ENCODE assay signal across 22 mouse cellular contexts in genomic region chr11:65243593-65243992, GRCm38 (mm10). TPM values are rescaled to one million over a fixed set of nuclear protein-coding genes. Genes with fewer than 3 reads are reported as not detected.
A peak's percentile ranks its signal among the peaks of the same experiment; 100 is the strongest.
DNase-seq lines count a peak whose midpoint lies in the region; ATAC-seq lines count a peak whose summit lies in the region.
"Had no signal": no experiment of that assay in that cellular context is flagged by ENCODE, and none has a peak within 500 bp of the region (broad histone marks: within the 10 kb centered on the region; RNA-seq: fewer than 3 reads in every experiment).

No protein-coding gene starts in this region.

- H3K9ac ChIP-seq in heart, embryonic 12.5 days, result no peak overlapping the region
- no peak overlapping the region for H3K9ac ChIP-seq in forebrain, embryonic 11.5 days (ENCODE audit: low read length)
- H3K9ac ChIP-seq: hindbrain, embryonic 15.5 days; liver, postnatal 0 days; midbrain, embryonic 12.5 days had no signal

- ATAC-seq in heart, embryonic 12.5 days (ENCODE audit: insufficient number of reproducible peaks, low FRiP score), result no peak
- no peak for ATAC-seq in forebrain, embryonic 11.5 days (replicated peaks; ENCODE audit: low FRiP score)
- ATAC-seq: forebrain, embryonic 14.5 days; liver, postnatal 0 days had no signal

- H3K27me3 ChIP-seq in heart, embryonic 12.5 days (replicated peaks), result no peaks in the 10 kb centered on the region
- no peaks in the 10 kb centered on the region for H3K27me3 ChIP-seq in forebrain, embryonic 11.5 days (ENCODE audit: control insufficient read depth, insufficient read depth, low read length)
- H3K27me3 ChIP-seq: hindbrain, embryonic 15.5 days; midbrain, embryonic 12.5 days had no signal

- 39% methylated on average over 3 of the region's 3 CpGs for WGBS in heart, embryonic 12.5 days
- WGBS in forebrain, embryonic 11.5 days, result 69% methylated on average over 3 of the region's 3 CpGs

- H3K9me3 ChIP-seq in heart, embryonic 12.5 days (replicated peaks), result no peaks in the 10 kb centered on the region
- H3K9me3 ChIP-seq in forebrain, embryonic 11.5 days (ENCODE audit: control insufficient read depth, low read length), result no peaks in the 10 kb centered on the region
- H3K9me3 ChIP-seq: hindbrain, embryonic 15.5 days; midbrain, embryonic 12.5 days had no signal

- intact Hi-C loops in heart, postnatal 10 days (cut with DNase I), result no loop called here

- peaks cover 60% of the 10 kb centered on the region for H3K4me1 ChIP-seq in heart, embryonic 12.5 days (replicated peaks)
- H3K4me1 ChIP-seq in forebrain, embryonic 11.5 days (replicated peaks; ENCODE audit: control insufficient read depth, insufficient read depth, low read length), result no peaks in the 10 kb centered on the region
- H3K4me1 ChIP-seq: hindbrain, embryonic 15.5 days; midbrain, embryonic 12.5 days had no signal

- H3K27ac ChIP-seq in heart, embryonic 12.5 days (ENCODE audit: poor library complexity, severe bottlenecking), result peak overlapping the region; percentile 58
- H3K27ac ChIP-seq in forebrain, embryonic 11.5 days (ENCODE audit: low read depth, low read length), result no peak overlapping the region
- H3K27ac ChIP-seq: gastrocnemius, adult 2 months; hindbrain, embryonic 15.5 days; midbrain, embryonic 12.5 days; stomach, postnatal 0 days had no signal

- H3K36me3 ChIP-seq in heart, embryonic 12.5 days, result peaks cover 17% of the 10 kb centered on the region; the same call in 1 of the 2 replicates
- no peaks in the 10 kb centered on the region for H3K36me3 ChIP-seq in forebrain, embryonic 11.5 days (ENCODE audit: control insufficient read depth, insufficient read depth, low read length)
- H3K36me3 ChIP-seq: hindbrain, embryonic 15.5 days; midbrain, embryonic 12.5 days had no signal

- peak; percentile 19 for DNase-seq in adrenal gland, postnatal 14 days
- peak; percentile 8 for DNase-seq in adrenal gland, postnatal 25 days
- DNase-seq in heart, postnatal 10 days, result peak; percentile 70 to 73
- DNase-seq in kidney, postnatal 36 days, result no peak
- DNase-seq in forebrain, embryonic 11.5 days (ENCODE audit: low spot score), result no peak
- DNase-seq in kidney, adult 9 months, result no peak
- DNase-seq: cerebellum, adult 9-10 months; gastrocnemius, adult 2 months; kidney, adult 2 months; kidney, postnatal 14 days; layer of hippocampus, postnatal 36 days; liver, postnatal 0 days; lung, postnatal 14 days; thymus, adult 2 months had no signal

- H3K4me2 ChIP-seq in heart, embryonic 12.5 days, result no peak overlapping the region
- no peak overlapping the region for H3K4me2 ChIP-seq in forebrain, embryonic 11.5 days (ENCODE audit: low read depth, low read length, severe bottlenecking)
- H3K4me2 ChIP-seq: hindbrain, embryonic 15.5 days; liver, embryonic 11.5 days; midbrain, embryonic 12.5 days had no signal

- no peak overlapping the region for H3K4me3 ChIP-seq in heart, embryonic 12.5 days
- H3K4me3 ChIP-seq in forebrain, embryonic 11.5 days (ENCODE audit: low read depth, low read length), result no peak overlapping the region
- H3K4me3 ChIP-seq: gastrocnemius, adult 2 months; hindbrain, embryonic 15.5 days; midbrain, embryonic 12.5 days had no signal

RNA-seq across cellular contexts. Expression of gene Myocd, which starts 26.2 kb away (rescaled TPM):
- 1.3 and 1.6 TPM in 2 replicates for total RNA-seq in adrenal gland, postnatal 14 days (2021)
- total RNA-seq in adrenal gland, postnatal 25 days (2021), result 0.15 and 0.29 TPM in 2 replicates
- 72.7 and 74.9 TPM in 2 replicates for polyA plus RNA-seq in heart, embryonic 12.5 days (2016; fragmentation: Nextera tagmentation; extraction: Ambion mirVana)
- total RNA-seq in heart, postnatal 10 days (2021), result 100 to 1,000 TPM; 115 to 122 TPM
- polyA plus RNA-seq in forebrain, embryonic 11.5 days (2014; fragmentation: Nextera tagmentation; extraction: Ambion mirVana), result 1.2 TPM in 2 replicates
- total RNA-seq: megakaryocyte, adult 5-6 weeks; MEL had no signal
- polyA plus RNA-seq: forebrain, embryonic 14.5 days had no signal

Comparison
In these comparisons a context has a peak if more than half of its experiments do, and no peak if none do; other contexts are left out.
1. DNase-seq: peak in adrenal gland, postnatal 14 days (single experiment), adrenal gland, postnatal 25 days (single experiment) and heart, postnatal 10 days (2 of 2); none in kidney, postnatal 36 days (0 of 2), forebrain, embryonic 11.5 days (single experiment) and kidney, adult 9 months (single experiment).
2. RNA of gene Myocd, which starts 26.2 kb away (total RNA-seq): 115 to 122 TPM in heart, postnatal 10 days; 1.3 to 1.6 TPM in adrenal gland, postnatal 14 days and 0.15 to 0.29 TPM in adrenal gland, postnatal 25 days; every median in the first group is over 10 times any median in the second.